Mouse (Mus musculus) midbrain, embryonic 15.5 days (tissue): ENCODE results near the gene S100b. TPM values are rescaled to one million over a fixed set of nuclear protein-coding genes. Genes with fewer than 3 reads are reported as not detected.

Experiments
- microRNA counts: library from miRNA; unstranded; fragments of <30 nt; microRNA quantifications from one replicate; lab custom pipeline; 2016
- microRNA-seq: library from miRNA; unstranded; fragments of <30 nt; microRNA quantifications from one replicate; pipeline ENCODE4, GENCODE M21; 2016
- polyA plus RNA-seq: library from polyadenylated mRNA; unstranded; fragments of >200 nt; fragmentation: Nextera tagmentation; extraction: Ambion mirVana; gene quantifications from 2 replicates; pipeline ENCODE4 v1.2.1, GENCODE M21; 2015

Gene S100b
- polyA plus RNA-seq, 1 experiment from 2014 or later, result 1.3 TPM

MicroRNAs encoded within 50 kb of the gene (microRNA counts, 519-probe panel; counts per million panel counts)
- 2,139 counts per million, percentile 25 among the panel's probes with 10 or more counts for microRNA mmu-miR-678 (lab: Ali Mortazavi, UCI)

Small RNA genes lying within 50 kb of the gene (microRNA-seq; reads per million reads assigned to microRNA genes)
- gene Mir678, result not detected

Other genes starting within 250 kb of the S100b start
- gene Zfp280b, start 221.2 kb upstream of the S100b start, polyA plus RNA-seq, result 12.8 TPM in 2 replicates
- not detected in 2 replicates for gene Slc5a4b, start 142.9 kb upstream of the S100b start, polyA plus RNA-seq
- gene Slc5a4a, start 106.4 kb upstream of the S100b start, polyA plus RNA-seq, result 0.15 TPM in 1 of 2 replicates, not detected in the other
- gene Prmt2, start 16.0 kb upstream of the S100b start, polyA plus RNA-seq, result 400 and 410 TPM in 2 replicates
- 19.3 and 20.1 TPM in 2 replicates for gene Dip2a, start 91.4 kb downstream of the S100b start, polyA plus RNA-seq
- gene AC141477.1, start 186.6 kb downstream of the S100b start, polyA plus RNA-seq, result not detected in 2 replicates
- gene Pcnt, start 188.9 kb downstream of the S100b start, polyA plus RNA-seq, result 8.0 and 8.8 TPM in 2 replicates
- not detected in 2 replicates for gene 2610028H24Rik, start 195.2 kb downstream of the S100b start, polyA plus RNA-seq
- 58.9 and 71.7 TPM in 2 replicates for gene Mcm3ap, start 215.1 kb downstream of the S100b start, polyA plus RNA-seq
- 7.3 TPM in 2 replicates for gene Ybey, start 215.3 kb downstream of the S100b start, polyA plus RNA-seq